Mouse (Mus musculus): Measurements from ENCODE around the gene Rinl. TPM values are rescaled to one million over a fixed set of nuclear protein-coding genes. Genes with fewer than 3 reads are reported as not detected.

The Rinl gene
- total and polyA plus RNA-seq, 3 experiments, result 46.1 to 65.5 (median 60.6) TPM

GRCm38 (mm10) chr7:28812949-28813348 is 24.2 kb downstream of the Rinl start:
- peaks cover 56 to 62% of the 10 kb centered on the region in 2 experiments for H3K36me3 ChIP-seq (replicated peaks in 1 of 2; ENCODE audit: control insufficient read depth in 1 of 2, insufficient read depth in 1 of 2, low read length in 1 of 2)
- H3K4me3 ChIP-seq (replicated peaks in 1 of 3; ENCODE audit: low read depth in 2 of 3, low read length in 2 of 3, poor library complexity in 1 of 3), result peak overlapping the region in 2 of 3 experiments; percentile 74 to 96
- H3K4me1 ChIP-seq (ENCODE audit: control insufficient read depth in 1 of 2, insufficient read depth in 2 of 2), result peaks cover 14 to 60% of the 10 kb centered on the region in 2 experiments
- peak overlapping the region; percentile 90 for H3K4me2 ChIP-seq (ENCODE audit: insufficient read depth, low read depth, poor library complexity, severe bottlenecking)
- H3K27me3 ChIP-seq (replicated peaks), result no peaks in the 10 kb centered on the region
- peak overlapping the region; percentile 55; the same call in 1 of the 2 replicates for H3K27ac ChIP-seq (ENCODE audit: insufficient read depth, low read depth)
- H3K9ac ChIP-seq (ENCODE audit: insufficient read depth, low read depth), result peak overlapping the region; percentile 100
- H3K9me3 ChIP-seq (replicated peaks; ENCODE audit: low read length), result no peaks in the 10 kb centered on the region
- TF ChIP-seq CTCF (conservative IDR thresholded peaks at IDR 0.05 in 1 of 2, IDR thresholded peaks at IDR 0.05 in 1 of 2; ENCODE audit: low read depth in 2 of 2, low read length in 2 of 2), result peak in 1 of 2 experiments; percentile 31; a peak in 2 of 4 replicates
- TF ChIP-seq MAX (IDR thresholded peaks at IDR 0.05; ENCODE audit: low read length), result no peak
- TF ChIP-seq NRF1 (IDR thresholded peaks at IDR 0.05; ENCODE audit: low read depth, low read length), result no peak
- 0 out of 2 replicates have a peak, but pooled peaks have one; percentile 3 for TF ChIP-seq ZMIZ1 (IDR thresholded peaks at IDR 0.05; ENCODE audit: low read depth, low read length)
- dilution Hi-C loops (cut with MboI; ENCODE audit: extremely low pct_ligation_motif_present, extremely low pct_unique_long_range_greater_than_20kb, low sequenced_read_pairs) (no loop called here), in situ Hi-C loops (cut with MboI; ENCODE audit: low pct_ligation_motif_present, low pct_unique_long_range_greater_than_20kb, low sequenced_read_pairs) (no loop called here)
- no peak for DNase-seq (ENCODE audit: extremely low read depth)
- peaks cover 66% of the 10 kb centered on the region for H3K79me2 ChIP-seq (replicated peaks; ENCODE audit: control insufficient read depth, extremely low read depth, insufficient read depth, poor library complexity, severe bottlenecking)

GRCm38 (mm10) chr7:28814306-28815034 is 25.7 kb downstream of the Rinl start:
- no peak for DNase-seq (ENCODE audit: extremely low read depth)
- Histone ChIP-seq H3K79me2 (replicated peaks; ENCODE audit: control insufficient read depth, extremely low read depth, insufficient read depth, poor library complexity, severe bottlenecking) (peaks cover 73% of the 10 kb centered on the region), H3K27ac (ENCODE audit: insufficient read depth, low read depth) (peak overlapping the region; percentile 22; the same call in 1 of the 2 replicates), H3K9ac (ENCODE audit: insufficient read depth, low read depth) (0 out of 2 replicates have a peak overlapping the region, but pooled peaks have one; percentile 13), H3K4me2 (ENCODE audit: insufficient read depth, low read depth, poor library complexity, severe bottlenecking) (no peak overlapping the region), H3K36me3 (replicated peaks in 1 of 2; ENCODE audit: control insufficient read depth in 1 of 2, insufficient read depth in 1 of 2, low read length in 1 of 2) (peaks cover 69 to 75% of the 10 kb centered on the region in 2 experiments), H3K4me3 (replicated peaks in 1 of 3; ENCODE audit: low read depth in 2 of 3, low read length in 2 of 3, poor library complexity in 1 of 3) (no peak overlapping the region), H3K9me3 (replicated peaks; ENCODE audit: low read length) (no peaks in the 10 kb centered on the region), H3K4me1 (ENCODE audit: control insufficient read depth in 1 of 2, insufficient read depth in 2 of 2) (peaks cover 17 to 68% of the 10 kb centered on the region in 2 experiments), H3K27me3 (replicated peaks) (no peaks in the 10 kb centered on the region)
- dilution Hi-C loops (cut with MboI; ENCODE audit: extremely low pct_ligation_motif_present, extremely low pct_unique_long_range_greater_than_20kb, low sequenced_read_pairs) (no loop called here), in situ Hi-C loops (cut with MboI; ENCODE audit: low pct_ligation_motif_present, low pct_unique_long_range_greater_than_20kb, low sequenced_read_pairs) (no loop called here)
- TF ChIP-seq ZNF384 (IDR thresholded peaks at IDR 0.05; ENCODE audit: low read depth, low read length) (peak; percentile 56), MAFK (IDR thresholded peaks at IDR 0.05; ENCODE audit: insufficient replicate concordance, low read length) (no peak), JUND (conservative IDR thresholded peaks at IDR 0.05; ENCODE audit: low read depth, low read length) (no peak), RCOR1 (conservative IDR thresholded peaks at IDR 0.05; ENCODE audit: low read depth, low read length) (no peak), NRF1 (IDR thresholded peaks at IDR 0.05; ENCODE audit: low read depth, low read length) (no peak), ETS1 (conservative IDR thresholded peaks at IDR 0.05; ENCODE audit: low read depth, low read length) (no peak), GABPA (IDR thresholded peaks at IDR 0.05; ENCODE audit: insufficient replicate concordance, low read depth, low read length) (no peak)

- H3K79me2 ChIP-seq (replicated peaks; ENCODE audit: control insufficient read depth, extremely low read depth, insufficient read depth, poor library complexity, severe bottlenecking), result peaks cover 78% of the 10 kb centered on the region
- dilution Hi-C loops (cut with MboI; ENCODE audit: extremely low pct_ligation_motif_present, extremely low pct_unique_long_range_greater_than_20kb, low sequenced_read_pairs), result no loop called here
- no peaks in the 10 kb centered on the region for H3K9me3 ChIP-seq (replicated peaks; ENCODE audit: low read length)
- in situ Hi-C loops (cut with MboI; ENCODE audit: low pct_ligation_motif_present, low pct_unique_long_range_greater_than_20kb, low sequenced_read_pairs), result no loop called here
- H3K4me3 ChIP-seq (replicated peaks in 1 of 3; ENCODE audit: low read depth in 2 of 3, low read length in 2 of 3, poor library complexity in 1 of 3), result no peak overlapping the region
- no peaks in the 10 kb centered on the region for H3K27me3 ChIP-seq (replicated peaks)
- DNase-seq (ENCODE audit: extremely low read depth), result no peak
- H3K36me3 ChIP-seq (replicated peaks in 1 of 2; ENCODE audit: control insufficient read depth in 1 of 2, insufficient read depth in 1 of 2, low read length in 1 of 2), result peaks cover 77 to 82% of the 10 kb centered on the region in 2 experiments
- H3K9ac ChIP-seq (ENCODE audit: insufficient read depth, low read depth), result no peak overlapping the region
- H3K4me1 ChIP-seq (ENCODE audit: control insufficient read depth in 1 of 2, insufficient read depth in 2 of 2), result peaks cover 22 to 76% of the 10 kb centered on the region in 2 experiments
- peak overlapping the region; percentile 37; the same call in 1 of the 2 replicates for H3K27ac ChIP-seq (ENCODE audit: insufficient read depth, low read depth)
- TF ChIP-seq POLR2AphosphoS2 (IDR thresholded peaks at IDR 0.05; ENCODE audit: low read depth, low read length) (peak; percentile 39; the same call in 1 of the 2 replicates), CHD1 (IDR thresholded peaks at IDR 0.05; ENCODE audit: low read depth, low read length) (no peak)
- no peak overlapping the region for H3K4me2 ChIP-seq (ENCODE audit: insufficient read depth, low read depth, poor library complexity, severe bottlenecking)
Observed at GRCm38 (mm10) chr7:28815230-28815629, 26.5 kb downstream of the Rinl start.
